Mouse (Mus musculus) T-helper 2 cell (primary cell): ENCODE measurements around the gene Cul3.
"Not testable (repeated sequence)": the region's sequence is repeated elsewhere in the genome, so short reads cannot be mapped to it uniquely, and the experiment has no call there.

Experiments used
- in situ Hi-C: fragments of 300-600 bp; cut with MboI, MseI; formaldehyde crosslinking; loops from one replicate; pipeline ENCODE4 v1.15.1; 2025; ENCODE audit warnings: high pct_unique_total_duplicates

Cul3 gene

DNA sequence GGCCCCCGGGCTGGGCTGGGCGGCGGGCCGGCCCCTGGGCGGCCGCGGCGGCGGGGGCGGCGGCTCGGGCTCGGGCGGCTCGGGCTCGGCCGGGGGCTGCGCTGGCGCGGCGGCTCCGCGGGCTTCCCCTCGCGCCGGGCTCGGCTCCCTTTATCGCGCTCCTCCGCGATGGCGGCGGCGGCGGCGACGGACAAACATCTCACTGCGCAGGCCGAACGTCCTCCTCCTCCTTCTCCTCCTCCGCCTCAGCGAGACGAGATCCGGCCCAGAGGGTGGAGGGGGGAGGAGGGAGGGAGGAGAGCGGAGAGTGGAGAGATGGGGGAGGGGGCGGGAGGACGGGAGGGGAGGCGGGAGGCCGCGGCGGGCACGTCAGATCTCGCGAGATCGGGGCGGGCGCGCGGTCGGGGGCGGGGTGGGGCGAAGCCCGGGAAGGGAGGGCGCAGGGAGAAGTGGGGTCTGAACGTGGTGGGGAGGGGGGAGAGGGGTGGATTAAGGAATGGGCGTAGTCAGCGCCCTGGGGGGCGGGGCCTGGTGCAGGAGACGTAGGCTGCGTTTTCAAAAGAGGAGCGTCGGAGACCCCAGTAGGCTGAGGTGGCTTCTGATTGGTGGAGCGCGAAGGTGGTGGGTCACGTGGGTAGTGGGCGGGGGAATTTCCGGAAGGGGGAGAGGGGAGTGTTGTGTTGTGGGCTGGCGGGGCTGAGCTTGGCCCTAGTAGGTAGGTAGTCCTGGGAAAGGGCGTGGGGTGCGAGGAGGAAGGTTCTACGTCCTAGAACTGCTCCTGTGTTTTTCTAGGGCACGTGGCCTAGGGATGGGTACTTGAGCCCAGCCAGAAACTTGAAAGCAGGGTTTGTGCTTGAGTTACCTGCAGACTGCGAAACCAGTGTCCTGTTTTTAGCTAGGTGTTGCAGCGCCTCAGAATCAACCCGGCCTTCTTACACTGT, at the start of gene Cul3:
TSS of gene Cul3 (minus strand) at position 45 of the 941 bp plus-strand sequence.
- in situ Hi-C loops: no loop called here

DNA sequence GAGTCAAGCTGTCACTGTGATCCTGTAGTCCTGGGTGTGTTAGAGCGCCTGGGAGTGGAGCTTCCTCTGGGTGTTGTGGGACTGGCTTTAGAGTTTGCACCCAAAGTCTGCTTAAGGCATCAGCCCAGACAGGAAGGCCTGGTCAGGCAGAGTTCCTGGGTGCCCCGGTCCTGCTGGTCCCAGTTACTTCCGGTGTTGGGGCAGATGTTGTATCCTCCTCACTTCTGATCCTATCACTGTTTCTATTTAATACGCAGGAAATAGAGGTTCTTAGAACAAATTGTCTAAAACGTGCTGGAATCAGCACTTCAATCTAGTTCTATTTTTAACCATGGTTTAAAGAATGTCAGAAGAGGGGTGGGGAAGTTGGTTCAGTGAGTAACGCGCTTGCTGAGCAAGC, 49.2 kb upstream of the Cul3 start:
- in situ Hi-C loops: no loop called here

DNA sequence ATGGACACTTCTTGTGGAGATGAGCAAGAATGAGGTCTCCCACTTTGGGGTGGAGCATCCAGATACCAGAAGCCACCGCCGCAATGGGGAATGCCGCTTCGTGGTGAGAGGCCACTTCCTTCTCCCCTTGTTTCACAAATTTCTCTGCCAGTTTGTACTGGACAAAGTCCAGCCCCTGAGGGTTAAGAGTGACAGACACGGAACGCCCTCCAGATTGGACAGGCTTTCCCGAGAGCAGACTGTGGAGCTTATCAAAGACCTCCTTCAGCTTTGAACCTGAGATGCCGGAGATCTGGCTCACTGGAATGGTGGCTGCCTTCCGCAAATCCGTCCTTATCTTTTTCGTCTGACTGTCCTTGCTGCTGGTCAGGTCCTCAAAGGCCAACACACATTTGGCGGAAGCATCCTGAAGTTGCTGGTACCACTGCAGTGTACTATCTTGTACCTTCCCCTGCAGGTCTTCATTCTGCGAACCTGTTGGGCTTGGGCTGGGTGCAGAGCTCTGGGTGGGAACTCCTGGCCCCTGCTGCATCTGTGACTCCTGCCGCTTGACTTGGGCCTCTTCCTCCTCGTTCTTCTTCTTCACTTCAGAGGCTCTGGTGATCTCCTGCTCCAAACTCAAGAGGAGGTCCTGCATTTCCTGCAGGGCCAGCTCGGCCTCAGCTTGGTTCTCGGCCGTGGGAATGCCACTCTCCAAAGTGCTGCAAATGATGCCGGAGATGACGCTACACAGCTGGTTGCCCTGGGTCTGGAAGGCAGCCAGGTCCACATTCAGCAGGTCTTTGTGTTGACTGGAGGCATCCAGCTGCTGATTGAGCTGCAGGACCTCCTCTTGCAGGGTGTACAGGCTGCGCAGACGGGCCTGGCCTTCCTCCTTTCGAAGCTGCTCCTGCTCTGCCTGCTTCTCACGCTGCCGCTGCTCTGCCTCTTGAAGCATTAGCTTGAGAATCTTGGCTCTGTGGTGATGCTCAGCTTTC, 43.6 kb upstream of the Cul3 start:
- in situ Hi-C loops: no loop called here

- in situ Hi-C loops: no loop called here
Measured at GRCm38 (mm10) chr1:80382928-80383327, 42.6 kb upstream of the Cul3 start.

DNA sequence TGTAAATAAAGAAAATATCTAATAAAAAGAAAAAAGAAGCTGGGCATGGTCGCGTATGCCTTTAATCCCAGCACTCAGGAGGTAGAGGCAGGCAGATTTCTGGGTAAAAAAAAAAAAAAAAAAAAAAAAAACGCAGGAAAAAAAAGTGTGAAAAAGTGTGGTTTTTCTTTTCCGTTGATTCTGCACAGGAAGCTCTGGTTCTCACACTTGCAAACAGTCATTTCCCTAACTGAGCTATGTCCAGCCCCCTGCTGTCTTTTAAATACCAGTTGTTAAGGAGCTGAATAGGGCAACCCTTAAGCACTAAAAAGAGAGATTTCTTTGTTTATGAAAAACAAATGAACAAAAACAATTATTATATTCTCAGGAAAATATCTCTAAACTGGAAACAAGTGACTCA, 41.0 kb upstream of the Cul3 start:
- in situ Hi-C loops: no loop called here

GRCm38 (mm10) chr1:80372010-80372409, 31.7 kb upstream of the Cul3 start:
- in situ Hi-C loops: no loop called here

- in situ Hi-C loops: no loop called here
Measured at GRCm38 (mm10) chr1:80371189-80371889, 31.1 kb upstream of the Cul3 start.

- in situ Hi-C loops: no loop called here
Measured at GRCm38 (mm10) chr1:80363486-80363885, 23.2 kb upstream of the Cul3 start.

- in situ Hi-C loops: no loop called here
Measured at GRCm38 (mm10) chr1:80362946-80363345, 22.7 kb upstream of the Cul3 start.

GRCm38 (mm10) chr1:80362400-80362799, 22.1 kb upstream of the Cul3 start:
- in situ Hi-C loops: no loop called here

DNA sequence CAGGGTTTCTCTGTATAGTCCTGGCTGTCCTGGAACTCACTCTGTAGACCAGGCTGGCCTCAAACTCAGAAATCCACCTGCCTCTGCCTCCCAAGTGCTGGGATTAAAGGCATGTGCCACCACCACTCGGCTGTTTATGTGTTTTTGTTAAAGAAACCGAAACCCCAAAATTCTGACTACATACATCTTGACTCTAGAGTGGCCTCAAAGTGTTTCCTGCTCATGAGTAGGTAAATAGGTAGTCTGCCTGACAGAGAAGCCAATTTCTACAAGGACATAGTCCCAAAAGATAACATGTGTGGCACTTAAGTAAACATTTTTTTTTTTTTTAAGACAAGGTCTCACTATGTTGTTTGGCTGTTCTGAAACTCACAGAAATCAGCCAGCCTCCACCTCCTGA, 21.5 kb upstream of the Cul3 start:
- in situ Hi-C loops: not testable (repeated sequence)

DNA sequence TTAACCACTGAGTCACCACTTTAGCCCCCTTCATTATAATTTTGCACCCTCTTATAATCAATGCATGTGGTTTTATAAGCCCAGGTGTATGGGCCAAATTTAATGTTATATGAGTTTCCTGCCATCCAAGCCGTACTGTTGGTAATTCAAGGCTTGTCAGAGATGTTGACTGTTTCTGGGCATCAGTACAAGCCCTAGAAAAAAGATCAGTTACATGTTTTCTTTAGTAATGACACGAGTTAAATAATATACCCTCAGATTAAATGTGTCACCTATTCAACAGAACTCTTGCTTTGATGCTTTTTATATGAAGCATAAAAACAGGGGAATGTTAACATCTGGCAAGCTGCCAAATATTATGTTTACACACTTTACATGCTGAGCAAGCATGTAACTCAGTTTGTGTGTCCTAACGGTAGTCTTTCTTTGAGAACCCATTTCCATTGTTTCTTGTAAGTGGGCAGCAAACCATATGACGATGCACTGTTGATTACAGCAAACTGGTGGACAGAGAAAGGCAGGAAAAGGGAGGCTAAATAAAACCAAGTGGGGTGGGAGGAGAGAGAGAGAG, 19.8 kb upstream of the Cul3 start:
- in situ Hi-C loops: no loop called here

DNA sequence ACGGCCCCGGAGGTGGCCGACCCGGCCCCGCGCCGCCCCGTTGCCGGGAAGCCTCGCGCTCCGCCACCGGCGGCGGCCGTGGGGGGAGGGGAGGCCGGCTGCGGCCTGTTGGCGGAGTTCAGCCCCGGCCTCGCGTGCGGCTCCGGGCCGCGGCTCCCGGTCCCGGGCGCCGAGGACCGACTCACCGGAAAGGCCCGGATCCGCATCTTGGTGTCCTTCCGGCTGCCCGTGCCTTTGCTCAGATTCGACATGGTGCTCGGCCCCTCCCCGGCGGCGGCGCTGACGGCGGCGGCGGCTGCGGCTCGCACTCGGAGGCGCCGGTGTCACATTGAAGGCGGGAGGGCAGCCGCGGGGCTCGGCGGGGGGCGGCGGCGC, 232 bp downstream of the Cul3 start:
- in situ Hi-C loops: no loop called here

DNA sequence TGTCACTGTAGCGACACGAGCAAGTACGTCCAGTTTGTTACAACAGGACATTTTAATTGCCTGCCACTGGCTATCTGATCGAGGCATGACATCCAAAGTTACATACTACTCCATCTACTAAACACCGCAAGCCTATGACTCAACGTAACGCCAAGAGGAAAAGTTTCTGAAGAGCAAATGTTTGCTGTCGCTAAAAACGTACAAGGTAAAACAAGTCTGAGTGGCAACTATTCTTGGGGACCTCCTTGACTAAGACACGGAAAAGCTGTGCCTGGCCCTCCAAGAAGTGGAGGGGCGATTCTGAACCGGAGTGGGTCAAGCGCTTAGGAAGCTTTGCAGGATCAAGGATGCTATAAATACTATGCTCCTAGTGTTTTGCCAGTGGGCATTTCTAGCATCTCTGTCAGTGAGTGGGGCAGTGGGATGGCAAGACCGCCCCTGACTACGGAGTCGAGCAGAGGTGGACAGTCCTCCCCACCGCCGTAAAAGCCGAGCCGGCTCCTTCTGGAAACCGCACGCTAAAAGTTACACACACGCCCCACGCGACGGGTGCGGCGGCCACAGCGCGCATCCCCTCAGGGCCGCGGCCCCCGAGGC, 757 bp downstream of the Cul3 start:
- in situ Hi-C loops: no loop called here

DNA sequence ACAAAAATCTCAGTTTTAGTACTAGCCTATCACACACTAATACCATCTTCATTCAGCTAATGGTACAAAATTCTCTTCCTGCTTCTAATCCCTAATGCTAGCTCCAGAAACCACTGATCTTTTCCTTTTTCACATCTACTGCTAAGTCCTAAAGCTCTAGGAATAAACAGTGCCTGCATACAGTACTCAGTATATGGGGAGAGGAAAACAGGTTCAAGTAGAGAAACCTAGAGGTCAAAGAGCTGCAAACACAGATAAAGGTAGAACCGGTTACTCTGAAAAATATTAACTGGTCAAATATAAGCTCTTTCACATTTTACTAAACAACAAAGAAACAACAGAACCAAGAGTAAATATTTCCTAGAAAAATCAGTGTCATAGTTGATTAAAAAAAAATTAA, 1.9 kb downstream of the Cul3 start:
- in situ Hi-C loops: no loop called here

- in situ Hi-C loops: no loop called here
Measured at GRCm38 (mm10) chr1:80335726-80336368, 4.4 kb downstream of the Cul3 start.

DNA sequence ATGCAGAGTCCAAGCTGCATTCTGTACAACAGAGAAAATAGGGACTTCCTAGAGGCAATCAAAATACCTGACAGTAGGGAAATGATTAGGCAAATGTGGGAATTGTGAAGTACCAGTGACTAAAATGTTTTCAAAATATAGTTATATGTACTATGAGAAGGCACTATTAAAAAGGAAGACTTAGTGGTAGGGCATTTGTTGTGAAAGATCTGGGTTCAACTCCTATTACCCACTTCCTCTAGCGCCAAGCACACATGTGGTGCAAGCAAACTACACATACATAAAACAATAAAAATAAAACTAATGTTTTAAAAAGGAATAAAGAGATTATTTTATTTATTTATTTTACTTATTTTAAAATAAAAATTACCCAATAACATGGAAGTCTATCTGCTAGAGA, 5.2 kb downstream of the Cul3 start:
- in situ Hi-C loops: no loop called here

DNA sequence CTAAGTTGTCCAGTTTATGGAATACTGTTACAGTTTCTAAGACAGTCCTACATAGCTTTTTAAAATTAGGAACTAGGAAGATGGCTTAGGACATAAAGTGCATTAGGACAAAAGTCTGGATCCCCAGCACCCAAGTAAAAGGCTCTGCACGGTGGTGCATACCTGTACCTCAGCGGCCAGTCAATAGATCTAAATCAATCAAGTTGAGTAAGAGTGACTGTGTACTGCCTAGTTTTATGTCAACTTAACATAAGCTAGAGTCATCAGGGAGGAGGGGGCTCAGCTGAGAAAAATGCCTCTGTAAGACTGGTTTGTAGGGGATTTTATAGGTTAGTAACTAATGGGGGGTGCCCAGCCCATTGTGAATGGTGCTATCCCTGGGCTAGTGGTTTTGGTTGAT, 9.3 kb downstream of the Cul3 start:
- in situ Hi-C loops: loop anchor here (5.0 kb wide), 1 partner anchor 416 kb away; no protein-coding TSS in a partner anchor

DNA sequence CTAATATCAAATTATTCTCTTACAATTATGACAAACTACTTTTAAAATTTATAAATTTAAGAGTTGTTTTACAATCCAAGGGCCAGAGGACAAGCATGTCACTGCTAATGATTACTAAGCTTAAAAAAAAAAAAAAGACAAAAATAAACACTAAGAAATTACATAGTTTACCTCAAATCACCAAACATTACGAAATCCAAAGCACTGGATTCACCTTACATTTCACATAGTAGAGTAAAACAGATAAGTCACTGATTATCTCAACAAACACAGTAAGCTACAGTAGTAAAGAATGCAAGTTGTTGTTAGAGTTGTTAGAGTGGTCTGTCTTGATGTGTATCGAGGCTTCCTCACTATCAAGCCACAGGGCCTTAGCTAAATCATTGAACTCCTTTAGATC, 14.5 kb downstream of the Cul3 start:
- in situ Hi-C loops: loop anchor here (5.0 kb wide), 1 partner anchor 87 kb away; no protein-coding TSS in a partner anchor

DNA sequence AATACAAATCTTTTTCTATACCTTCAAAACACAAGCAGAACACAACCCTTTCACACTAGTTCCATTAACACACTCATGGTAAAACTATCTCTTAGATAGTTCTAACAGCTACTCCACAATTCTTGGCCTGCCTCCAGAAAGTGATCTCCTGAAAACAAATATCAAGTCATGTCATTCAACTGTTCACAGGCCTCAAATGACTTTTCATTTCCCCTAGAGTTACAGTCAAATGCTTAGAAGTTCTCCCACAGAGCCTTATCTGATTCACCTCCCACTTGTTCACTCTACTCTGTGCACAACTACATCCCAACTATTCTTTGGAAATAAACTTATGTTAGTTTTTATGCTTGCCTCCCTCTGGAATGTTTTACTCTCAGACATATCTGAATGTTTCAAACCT, 15.9 kb downstream of the Cul3 start:
- in situ Hi-C loops: loop anchor here (25.0 kb wide), 1 partner anchor 1787 kb away; no protein-coding TSS in a partner anchor
